Mouse (Mus musculus) urinary bladder, adult 18-20 months (tissue): ENCODE data around the gene Hist2h2be.
"Not testable (repeated sequence)": the region's sequence is repeated elsewhere in the genome, so short reads cannot be mapped to it uniquely, and the experiment has no call there.

Experiments used
- DNase-seq, 2 experiments: peaks; one replicate each; pipeline ENCODE4 v3.0.0; 2022; ENCODE audit warnings: low spot score in 2 of 2, mixed read lengths in 2 of 2

Hist2h2be gene

GRCm38 (mm10) chr3:96198601-96199251 is 22.2 kb upstream of the Hist2h2be start:
- DNase-seq, result not testable (repeated sequence)

GRCm38 (mm10) chr3:96199731-96200130 is 21.2 kb upstream of the Hist2h2be start:
- DNase-seq, result no peak

DNA sequence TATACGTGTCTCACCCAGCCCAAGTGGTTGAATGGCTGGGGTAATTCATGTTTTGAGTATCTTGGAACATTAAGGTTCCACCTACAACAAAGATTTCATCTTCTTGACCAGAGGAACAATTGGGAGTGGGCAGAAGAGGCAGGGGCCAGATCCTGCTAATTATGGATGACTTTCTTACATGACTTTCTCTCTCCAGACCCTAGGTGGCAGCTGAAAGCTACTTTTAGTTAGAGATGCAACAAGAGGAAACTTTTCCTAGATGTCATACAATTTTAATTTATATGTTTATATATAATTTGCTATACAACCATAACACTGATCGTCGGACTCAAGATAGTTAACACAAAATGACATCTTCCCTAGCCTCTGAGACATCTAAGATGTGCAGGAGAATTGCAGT is 13.1 kb upstream of the Hist2h2be start:
- no peak for DNase-seq

- no peak for DNase-seq
These were observed 11.7 kb upstream of the Hist2h2be start for GRCm38 (mm10) chr3:96209242-96209641.

- no peak for DNase-seq
These were observed 1.7 kb upstream of the Hist2h2be start for GRCm38 (mm10) chr3:96219191-96219641.

- DNase-seq, result peak; percentile 59 to 87
These were observed 1.2 kb upstream of the Hist2h2be start, which contains the start of the genes Bola1 and Hist2h2ab for GRCm38 (mm10) chr3:96219661-96220130. TSS of gene Bola1 (minus strand) at chr3:96219709. TSS of gene Hist2h2ab (plus strand) at chr3:96219865.

- DNase-seq, result not testable (repeated sequence)
These were observed 671 bp upstream of the Hist2h2be start for GRCm38 (mm10) chr3:96220131-96220764.

DNA sequence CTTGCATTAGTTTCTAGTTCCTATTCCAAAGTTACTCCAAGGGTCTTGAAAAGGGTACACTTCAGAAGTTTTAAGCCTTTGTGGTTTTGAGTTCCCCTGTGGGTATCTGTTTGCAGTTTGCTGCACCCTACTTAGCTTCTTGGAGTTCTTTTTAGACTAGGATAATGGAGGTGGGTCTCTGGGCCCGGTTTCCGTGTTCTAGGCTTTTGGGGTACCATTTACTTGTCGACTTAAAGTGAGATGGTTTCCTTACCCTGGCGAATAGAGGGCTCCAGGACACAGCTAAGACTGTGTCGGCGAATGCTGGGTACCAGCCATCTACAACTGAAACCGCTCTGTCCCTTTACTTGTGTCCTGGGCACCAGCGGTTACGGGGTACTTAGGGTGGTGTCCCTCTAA is 720 bp downstream of the Hist2h2be start:
- DNase-seq, result no peak

- DNase-seq, result no peak
These were observed 1.9 kb downstream of the Hist2h2be start for GRCm38 (mm10) chr3:96222774-96223173.

DNA sequence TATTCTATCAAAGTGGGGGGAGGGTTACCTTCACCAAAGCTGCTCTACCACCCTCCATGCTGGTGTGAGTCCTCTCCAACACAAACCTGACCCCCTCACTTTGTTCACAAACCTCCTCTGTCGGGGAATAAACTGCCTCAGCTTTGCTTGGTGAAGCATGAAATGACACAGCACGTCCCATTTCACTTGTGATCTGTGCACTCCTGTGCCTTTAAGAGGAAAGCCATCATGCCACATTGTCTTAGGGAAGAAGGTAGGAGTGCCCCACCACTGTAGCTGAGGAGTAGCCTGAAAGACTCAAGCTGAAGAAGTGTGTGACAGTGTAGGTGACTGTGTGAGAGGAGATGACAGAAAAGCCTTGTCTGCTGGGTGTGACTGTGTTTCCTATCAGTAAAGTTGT is 4.5 kb downstream of the Hist2h2be start:
- DNase-seq, result no peak

DNA sequence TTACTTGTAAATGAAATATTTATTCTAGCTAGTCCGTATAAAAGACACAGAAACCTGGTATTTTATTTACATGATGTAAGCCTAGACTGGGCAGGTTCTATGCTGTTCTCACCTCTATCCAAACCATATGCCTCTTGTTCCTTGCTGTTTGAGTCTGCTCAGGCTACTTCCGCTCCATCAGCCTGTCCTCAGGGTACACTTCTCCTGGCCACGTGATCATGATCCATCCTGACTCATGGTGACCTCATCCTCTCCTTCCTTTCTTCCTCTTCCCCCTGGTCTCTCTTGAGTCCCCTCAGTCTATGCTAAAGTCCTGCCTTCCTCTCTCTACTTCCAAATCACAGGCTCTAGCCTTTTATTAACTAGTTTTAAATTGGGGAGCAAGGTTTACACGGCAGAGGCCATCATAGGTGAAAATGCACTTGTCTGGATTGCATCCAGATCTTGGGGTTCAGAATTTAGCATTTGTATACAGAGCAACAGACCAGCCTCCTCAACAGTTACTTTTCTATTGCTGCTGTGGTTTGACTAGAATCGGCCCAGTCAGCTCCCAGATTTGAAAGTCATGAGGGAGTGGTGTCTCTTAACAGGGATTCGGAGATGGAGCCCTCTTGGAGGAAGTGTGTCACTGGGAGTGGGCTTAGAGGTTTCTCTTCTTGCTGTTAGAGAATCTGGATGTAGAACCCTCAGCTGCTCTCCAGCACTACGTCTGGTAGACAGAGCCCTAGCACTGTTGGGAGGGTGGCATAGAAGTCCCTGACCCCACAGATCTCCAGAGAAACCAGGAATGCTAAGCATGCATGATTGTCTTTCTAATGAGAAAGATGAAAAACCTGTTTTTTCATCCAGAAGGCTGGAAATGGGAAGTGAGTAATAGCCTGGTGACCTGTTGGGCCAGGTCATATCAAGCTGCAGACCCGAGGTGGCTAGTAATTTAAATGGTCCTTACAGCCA is 6.1 kb downstream of the Hist2h2be start:
- no peak for DNase-seq

- no peak for DNase-seq
These were observed 7.9 kb downstream of the Hist2h2be start for GRCm38 (mm10) chr3:96228828-96229227.

DNA sequence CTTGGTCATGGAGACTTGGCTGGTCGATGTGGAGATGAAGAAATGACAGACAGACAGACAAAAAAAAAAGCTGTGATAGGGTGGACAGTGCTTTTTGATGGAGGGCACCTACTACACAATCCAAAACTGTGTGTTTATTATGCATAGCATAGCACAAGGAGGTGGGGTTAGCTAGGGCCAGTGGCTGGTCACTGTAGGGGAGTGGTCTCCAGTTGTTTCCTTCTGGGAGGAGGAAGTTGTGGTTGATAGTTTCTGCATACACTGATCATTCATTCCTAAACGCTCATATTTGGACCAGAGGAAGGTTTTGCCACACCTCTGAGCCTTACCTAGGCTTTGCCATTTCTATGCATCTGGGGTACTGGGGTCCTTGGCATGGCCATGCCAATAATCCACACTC is 9.5 kb downstream of the Hist2h2be start:
- no peak for DNase-seq

DNA sequence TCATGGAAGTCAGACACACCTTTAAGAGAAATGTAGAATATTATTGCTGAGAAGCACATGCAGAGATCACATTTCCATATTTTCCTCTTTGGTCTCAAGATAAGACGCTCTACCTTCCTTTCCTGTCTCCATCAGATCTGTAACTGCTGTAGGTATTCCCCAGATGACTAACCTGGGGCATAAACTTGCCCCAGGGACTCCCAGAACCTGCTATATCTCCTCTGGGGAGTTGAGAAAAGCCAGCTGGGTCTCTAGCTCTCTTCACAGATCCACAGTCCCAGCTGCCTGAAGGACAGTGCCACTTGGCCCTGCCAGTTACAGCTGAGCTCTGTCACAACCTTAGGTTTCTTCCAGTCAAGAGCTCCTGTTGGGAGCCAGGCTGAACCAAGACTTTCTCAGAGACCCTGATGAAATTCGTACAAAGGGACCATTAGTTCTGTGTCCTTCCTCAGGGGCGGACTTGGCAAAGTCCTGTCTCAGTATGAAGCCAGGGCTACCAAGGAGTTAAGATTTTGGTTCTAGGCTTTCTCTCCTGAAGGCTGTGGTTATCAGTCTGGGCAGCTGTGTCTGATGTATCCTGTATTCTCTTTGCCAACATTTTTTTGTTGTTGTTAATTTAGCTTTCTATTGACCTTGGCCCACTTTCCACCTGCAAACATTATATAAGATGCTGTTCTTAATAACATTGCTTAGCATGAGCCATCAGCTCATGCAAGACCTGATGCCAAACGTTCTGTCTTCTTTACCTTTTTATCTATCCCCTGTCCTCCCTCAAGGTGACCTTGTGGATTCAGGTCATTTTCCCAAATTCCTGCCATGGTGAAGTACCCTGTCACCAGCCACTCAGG is 10.2 kb downstream of the Hist2h2be start:
- DNase-seq, result no peak

DNA sequence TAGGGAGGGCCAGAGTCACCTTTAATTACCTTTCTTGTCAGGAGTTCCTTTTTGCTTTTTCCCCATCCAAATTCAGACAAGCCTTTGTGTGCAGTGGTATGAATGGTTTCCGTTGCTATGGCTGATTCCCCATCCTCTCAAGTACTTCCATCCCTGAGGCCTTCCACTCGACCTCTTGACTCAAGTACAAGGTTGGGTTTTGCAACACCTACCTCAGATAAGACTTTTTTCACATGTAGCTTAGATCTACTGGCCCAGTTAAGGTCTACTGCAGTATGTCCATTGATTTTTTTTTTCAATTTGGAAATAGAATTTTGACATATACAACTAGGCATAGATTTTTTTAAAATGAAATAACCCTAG is 10.8 kb downstream of the Hist2h2be start:
- no peak for DNase-seq

DNA sequence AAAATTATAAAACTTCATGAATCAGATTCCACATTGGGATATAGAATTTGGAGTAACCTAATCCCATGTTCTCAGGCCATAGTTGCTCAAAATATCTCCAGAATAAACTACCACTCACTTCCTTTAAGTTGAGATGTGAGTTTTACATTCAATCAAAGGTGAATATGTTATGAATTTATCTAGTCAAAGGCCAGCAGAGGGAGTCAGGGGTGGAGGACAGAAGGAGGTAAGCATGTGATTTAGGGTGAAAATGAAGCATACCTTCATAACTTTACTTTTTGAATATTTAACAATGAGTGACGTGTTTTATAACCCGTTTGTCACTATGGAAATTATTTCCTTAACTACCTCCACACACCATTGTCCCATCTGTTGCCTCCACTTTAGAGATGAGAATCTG is 14.0 kb downstream of the Hist2h2be start:
- DNase-seq, result no peak

DNA sequence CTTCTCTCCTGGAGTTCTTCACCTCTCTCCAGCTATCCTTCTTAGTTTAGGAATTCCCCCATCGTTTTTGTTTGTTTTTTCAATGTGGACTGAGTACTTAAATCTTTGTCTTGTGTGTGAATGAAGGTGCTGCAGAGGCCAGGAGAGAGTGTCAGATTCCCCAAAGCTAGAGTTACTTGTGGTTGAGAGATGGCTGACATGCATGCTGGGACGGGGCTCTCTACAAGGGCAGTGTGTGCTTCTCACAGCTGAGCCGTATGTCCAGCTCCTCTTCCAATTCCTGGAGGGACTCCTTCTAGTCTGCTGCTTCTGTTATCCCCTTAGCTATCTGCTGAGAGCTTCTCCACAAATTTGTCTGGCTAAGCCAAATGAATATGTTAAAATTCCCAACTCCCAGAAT is 14.9 kb downstream of the Hist2h2be start:
- DNase-seq, result no peak

- no peak for DNase-seq
These were observed 16.0 kb downstream of the Hist2h2be start for GRCm38 (mm10) chr3:96236834-96237334.

- no peak for DNase-seq
These were observed 16.5 kb downstream of the Hist2h2be start for GRCm38 (mm10) chr3:96237335-96237903.

GRCm38 (mm10) chr3:96237904-96238511 is 17.1 kb downstream of the Hist2h2be start:
- no peak for DNase-seq
